Comparison of ENCODE assay signal across 8 mouse cellular contexts in the genomic region with DNA sequence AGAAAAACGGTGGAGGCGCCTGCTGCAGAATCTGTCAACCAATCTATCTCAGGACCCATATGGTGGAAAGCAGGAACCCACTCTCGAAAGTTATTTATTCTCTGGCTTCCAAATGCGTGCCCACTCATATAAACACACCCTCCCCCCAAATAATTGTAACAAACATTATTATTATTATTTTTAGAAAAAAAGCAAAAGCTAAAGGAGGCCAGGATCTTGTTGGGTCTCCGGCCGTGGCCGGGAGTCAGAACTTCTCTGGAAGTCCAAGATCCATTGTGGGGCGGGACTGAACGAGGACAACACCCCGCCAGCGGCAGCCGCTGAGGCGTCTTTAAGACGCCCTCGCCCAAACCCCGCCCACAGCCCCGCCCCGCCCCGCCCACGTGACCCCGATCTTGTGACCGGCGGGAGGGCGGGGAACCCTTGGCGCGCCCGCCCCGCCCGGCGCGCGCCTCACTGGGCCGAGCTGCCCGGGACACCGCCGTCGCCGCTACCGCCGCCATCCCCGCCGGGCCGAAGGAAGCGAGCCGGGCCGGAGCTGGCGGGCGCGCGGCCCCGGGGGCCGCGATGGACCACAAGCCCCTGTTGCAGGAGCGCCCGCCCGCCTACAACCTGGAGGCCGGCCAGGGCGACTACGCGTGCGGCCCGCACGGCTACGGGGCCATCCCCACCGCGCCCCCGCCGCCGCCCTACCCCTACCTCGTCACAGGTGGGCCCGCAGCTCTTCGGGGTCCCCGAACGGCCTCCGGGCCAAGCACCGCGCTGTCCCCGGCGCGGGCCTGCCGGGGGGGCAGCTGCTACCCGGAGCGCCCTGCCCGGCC. TPM values are rescaled to one million over a fixed set of nuclear protein-coding genes. Genes with fewer than 3 reads are reported as not detected.
DNase-seq lines count a peak whose midpoint lies in the region; ATAC-seq and TF ChIP-seq lines count a peak whose summit lies in the region.

No protein-coding gene starts in this region.

- H3K27ac ChIP-seq in gastrocnemius, adult 2 months, result peak overlapping the region; percentile 93
- peak overlapping the region; percentile 88 for H3K27ac ChIP-seq in hindbrain, postnatal 0 days

- 3% methylated on average over 81 of the region's 84 CpGs for WGBS in hindbrain, postnatal 0 days

- H3K27me3 ChIP-seq in hindbrain, postnatal 0 days (ENCODE audit: insufficient read depth, low read length), result no peaks in the 10 kb centered on the region

- peak; percentile 92 for DNase-seq in adipocyte (ENCODE audit: low spot score)
- DNase-seq in gastrocnemius, adult 2 months, result peak; percentile 92
- DNase-seq in hindbrain, postnatal 0 days (ENCODE audit: low spot score), result peak; percentile 92
- DNase-seq in left cerebral cortex, adult 8-10 months (ENCODE audit: low spot score in 2 of 2), result peak; percentile 58 to 81
- DNase-seq in right cerebral cortex, adult 18-20 months, result peak; percentile 85
- DNase-seq in urinary bladder, postnatal 25 days (ENCODE audit: low spot score), result peak; percentile 77

- ATAC-seq in common myeloid progenitor, adult 5-6 weeks (replicated peaks; ENCODE audit: low read depth, poor library complexity, severe bottlenecking), result peak; percentile 30
- ATAC-seq in hindbrain, postnatal 0 days, result peak; percentile 84
- peak; percentile 45 for ATAC-seq in megakaryocyte, adult 5-6 weeks (ENCODE audit: poor library complexity, severe bottlenecking)

- H3K9me3 ChIP-seq in hindbrain, postnatal 0 days (ENCODE audit: low read length), result no peaks in the 10 kb centered on the region

- H3K4me3 ChIP-seq in gastrocnemius, adult 2 months, result peak overlapping the region; percentile 87
- H3K4me3 ChIP-seq in hindbrain, postnatal 0 days (ENCODE audit: low read length), result peak overlapping the region; percentile 97

- no peaks in the 10 kb centered on the region for H3K36me3 ChIP-seq in hindbrain, postnatal 0 days (ENCODE audit: insufficient read depth, low read length)

- no peak for TF ChIP-seq CTCF in gastrocnemius, adult 2 months (IDR thresholded peaks at IDR 0.05)
- TF ChIP-seq CTCF in hindbrain, postnatal 0 days (IDR thresholded peaks at IDR 0.05; ENCODE audit: low read depth), result no peak

- intact Hi-C loops in gastrocnemius, adult 2 months (cut with DNase I), result loop anchor here (2.0 to 5.0 kb wide), 3 partner anchors 32 to 102 kb away; partner anchors contain the start of genes Baiap2l1 and Tecpr1

- peak overlapping the region; percentile 96 for H3K9ac ChIP-seq in hindbrain, postnatal 0 days (replicated peaks; ENCODE audit: low read length)

- H3K4me1 ChIP-seq in hindbrain, postnatal 0 days (ENCODE audit: insufficient read depth, low read length), result peaks cover 32% of the 10 kb centered on the region

- H3K4me2 ChIP-seq in hindbrain, postnatal 0 days (ENCODE audit: low read depth, low read length), result peak overlapping the region; percentile 73

RNA-seq across cellular contexts. Expression of gene Bri3, which starts 10.8 kb away (rescaled TPM):
- 13.3 and 16.5 TPM in 2 replicates for total RNA-seq in common myeloid progenitor, adult 5-6 weeks (2017)
- total RNA-seq in gastrocnemius, adult 2 months (2021), result 10 to 100 TPM; 36.4 to 45.7 TPM
- 18.2 and 22.1 TPM in 2 replicates for total RNA-seq in hindbrain, postnatal 0 days (2014; rRNA removed)
- polyA plus RNA-seq in hindbrain, postnatal 0 days (2015; fragmentation: Nextera tagmentation; extraction: Ambion mirVana), result 113 and 114 TPM in 2 replicates
- 10 to 100 TPM; 63.5 to 74.4 (median 72.5) TPM for total RNA-seq in left cerebral cortex, adult 8-10 months (2022)
- 86.8 and 91.0 TPM in 2 replicates for total RNA-seq in megakaryocyte, adult 5-6 weeks (2015)
- total RNA-seq in megakaryocyte, adult 5-6 weeks (2017), result 20.1 and 33.8 TPM in 2 replicates

RNA-seq across cellular contexts. Expression of gene Tecpr1, which starts 31.6 kb away (rescaled TPM):
- total RNA-seq in common myeloid progenitor, adult 5-6 weeks (2017), result 3.4 and 5.6 TPM in 2 replicates
- total RNA-seq in gastrocnemius, adult 2 months (2021), result 10 to 100 TPM; 15.4 to 19.1 TPM
- 66.2 and 77.5 TPM in 2 replicates for total RNA-seq in hindbrain, postnatal 0 days (2014; rRNA removed)
- polyA plus RNA-seq in hindbrain, postnatal 0 days (2015; fragmentation: Nextera tagmentation; extraction: Ambion mirVana), result 34.1 and 34.7 TPM in 2 replicates
- total RNA-seq in left cerebral cortex, adult 8-10 months (2022), result 10 to 100 TPM; 88.3 to 96.5 (median 92.1) TPM
- 6.0 and 9.8 TPM in 2 replicates for total RNA-seq in megakaryocyte, adult 5-6 weeks (2015)
- 8.0 and 13.0 TPM in 2 replicates for total RNA-seq in megakaryocyte, adult 5-6 weeks (2017)

Comparison
In these comparisons a context has a peak if more than half of its experiments do, and no peak if none do; other contexts are left out.
1. Peak in every context shown above with its lines: DNase-seq, ATAC-seq, H3K4me3 ChIP-seq and H3K27ac ChIP-seq.
2. ATAC-seq: peak in every context shown above with its lines; median percentile 84 in hindbrain, postnatal 0 days; 45 in megakaryocyte, adult 5-6 weeks; 30 in common myeloid progenitor, adult 5-6 weeks.